Mouse (Mus musculus) large intestine, adult 2 months (tissue): ENCODE measurements around the gene Efna1. TPM values are rescaled to one million over a fixed set of nuclear protein-coding genes. Genes with fewer than 3 reads are reported as not detected.

Source experiments
- DNase-seq: peaks from one replicate; pipeline ENCODE4 v3.0.0-alpha.2; 2012; ENCODE audit warnings: low read depth, low spot score
- WGBS: fragments of 180-500 bp; shearing (Covaris S2); methylation state at CpG from one replicate; pipeline ENCODE4 v1.1.7; 2018; 5-methylcytosine and 5-hydroxymethylcytosine counted together
- polyA plus RNA-seq: library from polyadenylated mRNA; depleted of rRNA; stranded (reverse); fragments of >200 nt; gene quantifications from 2 replicates; pipeline ENCODE4 v1.2.3, GENCODE M21; 2012

Gene Efna1
- polyA plus RNA-seq, 1 experiment: 78.0 TPM

GRCm38 (mm10) chr3:89281579-89282290 lies 793 bp upstream of the Efna1 start:
- no peak for DNase-seq
- WGBS: 11% methylated on average over 20 of the region's 20 CpGs

- WGBS: under 1% methylated on average over 29 of the region's 29 CpGs
- no peak for DNase-seq
Measured at GRCm38 (mm10) chr3:89280050-89280605, 814 bp downstream of the Efna1 start.

GRCm38 (mm10) chr3:89279153-89279890 lies 1.6 kb downstream of the Efna1 start:
- 2% methylated on average over 35 of the region's 35 CpGs for WGBS
- no peak for DNase-seq

- no peak for DNase-seq
- 20% methylated on average over 8 of the region's 8 CpGs for WGBS
Measured at GRCm38 (mm10) chr3:89278643-89279042, 2.3 kb downstream of the Efna1 start.

- no peak for DNase-seq
- 30% methylated on average over 7 of the region's 7 CpGs for WGBS
Measured at GRCm38 (mm10) chr3:89278107-89278506, 2.8 kb downstream of the Efna1 start.

- WGBS: 23% methylated on average over 14 of the region's 14 CpGs
- no peak for DNase-seq
Measured at GRCm38 (mm10) chr3:89277281-89278021, 3.5 kb downstream of the Efna1 start.

GRCm38 (mm10) chr3:89276061-89276460 lies 4.9 kb downstream of the Efna1 start:
- no peak for DNase-seq
- 60% methylated on average over 13 of the region's 13 CpGs for WGBS

- DNase-seq: no peak
- WGBS: 53% methylated on average over 6 of the region's 6 CpGs
Measured at GRCm38 (mm10) chr3:89271760-89272159, 9.2 kb downstream of the Efna1 start.

GRCm38 (mm10) chr3:89270891-89271290 lies 10.1 kb downstream of the Efna1 start:
- DNase-seq: no peak
- WGBS: 46% methylated on average over 6 of the region's 6 CpGs

GRCm38 (mm10) chr3:89270051-89270755 lies 10.7 kb downstream of the Efna1 start, which contains the start of gene Slc50a1:
Gene Slc50a1 (minus strand): TSS chr3:89270570.
- DNase-seq: no peak
- 2% methylated on average over 39 of the region's 39 CpGs for WGBS

- DNase-seq: no peak
- WGBS: 80% methylated on average over 8 of the region's 8 CpGs
Measured at GRCm38 (mm10) chr3:89268916-89269315, 12.0 kb downstream of the Efna1 start.

- under 1% methylated on average over 20 of the region's 20 CpGs for WGBS
- DNase-seq: no peak
Measured at GRCm38 (mm10) chr3:89266439-89266893, 14.5 kb downstream of the Efna1 start.

GRCm38 (mm10) chr3:89262417-89262816 lies 18.5 kb downstream of the Efna1 start:
- no peak for DNase-seq
- WGBS: 69% methylated on average over 10 of the region's 10 CpGs

- 79% methylated on average over 3 of the region's 3 CpGs for WGBS
Measured at GRCm38 (mm10) chr3:89260211-89260610, 20.7 kb downstream of the Efna1 start.

GRCm38 (mm10) chr3:89259076-89259475 lies 21.9 kb downstream of the Efna1 start, which contains the start of gene Dpm3:
Gene Dpm3 (plus strand): TSS chr3:89259358.
- WGBS: 56% methylated on average over 7 of the region's 7 CpGs
- DNase-seq: no peak

More at GRCm38 (mm10) chr3:89260211-89260610, 20.7 kb downstream of the Efna1 start:
- DNase-seq: no peak

GRCm38 (mm10) chr3:89256177-89256576 lies 24.8 kb downstream of the Efna1 start:
- WGBS: 80% methylated on average over 5 of the region's 5 CpGs
- DNase-seq: no peak

- WGBS: 63% methylated on average over 5 of the region's 5 CpGs
- no peak for DNase-seq
Measured at GRCm38 (mm10) chr3:89254994-89255393, 25.9 kb downstream of the Efna1 start.

GRCm38 (mm10) chr3:89251365-89251895 lies 29.5 kb downstream of the Efna1 start:
- DNase-seq: no peak
- WGBS: 8% methylated on average over 17 of the region's 17 CpGs
